Mouse (Mus musculus) adrenal gland, postnatal 36 days (tissue): ENCODE data around the gene Mocs1. TPM values are rescaled to one million over a fixed set of nuclear protein-coding genes. Genes with fewer than 3 reads are reported as not detected.

ENCODE experiments used
- DNase-seq, 2 experiments: peaks; one replicate each; pipeline ENCODE4 v3.0.0; 2021; ENCODE audit warnings: mixed read lengths in 1 of 2
- total RNA-seq, 2 experiments: library from RNA; stranded (reverse); gene quantifications; 2 replicates each; pipeline ENCODE4 v1.2.3; 2021

Gene Mocs1
- total RNA-seq, 2 experiments from 2014 or later, result 34.0 to 49.1 TPM

DNA sequence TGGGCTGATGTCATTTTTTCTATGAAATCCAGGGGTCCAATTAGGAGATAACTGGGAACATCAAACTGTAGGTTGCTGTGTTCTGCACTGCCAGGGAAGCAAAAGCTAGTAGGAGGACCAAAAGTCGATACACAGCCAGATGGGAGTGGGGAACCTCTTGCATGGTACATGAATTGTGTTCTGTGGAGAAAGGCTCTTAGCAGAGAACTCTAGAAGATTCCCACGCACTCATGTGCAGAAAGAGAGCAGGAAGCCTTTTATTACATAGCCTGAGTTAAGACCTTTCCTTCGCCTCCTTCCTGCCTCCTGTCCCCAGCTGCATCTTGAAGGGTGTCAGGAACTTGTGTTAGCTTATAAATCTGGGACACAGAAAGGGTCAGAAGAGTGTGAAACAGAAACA lies 53.7 kb downstream of the Mocs1 start:
- DNase-seq, result no peak

DNA sequence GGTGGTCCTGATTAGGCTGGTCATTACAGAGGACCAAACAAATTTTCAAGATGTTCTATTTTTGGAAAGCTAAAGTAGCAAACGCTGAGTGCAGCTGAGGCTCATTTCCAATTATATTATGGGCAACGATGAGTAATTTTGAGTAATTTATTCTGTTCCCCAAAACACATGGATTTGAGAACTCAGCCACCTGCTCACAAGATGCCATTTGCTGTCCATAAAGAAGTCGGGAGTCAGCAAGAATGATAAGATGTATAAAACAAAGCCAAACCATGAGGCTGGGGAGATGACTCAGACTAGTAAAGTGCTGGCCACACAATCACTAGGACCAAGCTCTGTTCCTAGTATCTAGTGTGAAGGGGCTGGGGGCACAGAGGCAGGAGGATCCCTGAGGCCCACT lies 56.3 kb downstream of the Mocs1 start:
- DNase-seq, result no peak

DNA sequence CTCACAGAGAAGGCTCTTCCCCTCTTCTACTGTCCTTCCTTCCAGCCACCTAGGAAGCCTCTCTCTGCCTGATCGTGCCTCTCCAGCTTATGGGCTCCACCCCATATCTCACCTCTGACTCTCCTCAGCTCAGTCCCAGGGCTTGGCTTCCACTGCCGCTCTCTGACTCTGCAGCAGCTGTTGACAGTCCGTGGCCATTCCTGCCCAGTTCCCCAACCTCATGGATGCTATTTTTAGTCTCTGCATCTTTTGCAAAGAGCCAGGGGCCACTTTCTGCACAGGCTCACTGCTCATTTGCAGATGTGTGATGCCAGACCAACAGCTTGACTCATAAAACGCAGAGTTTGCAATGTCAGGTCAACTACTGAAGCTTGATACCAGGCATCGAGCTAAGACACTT lies 60.9 kb downstream of the Mocs1 start:
- DNase-seq, result no peak

DNA sequence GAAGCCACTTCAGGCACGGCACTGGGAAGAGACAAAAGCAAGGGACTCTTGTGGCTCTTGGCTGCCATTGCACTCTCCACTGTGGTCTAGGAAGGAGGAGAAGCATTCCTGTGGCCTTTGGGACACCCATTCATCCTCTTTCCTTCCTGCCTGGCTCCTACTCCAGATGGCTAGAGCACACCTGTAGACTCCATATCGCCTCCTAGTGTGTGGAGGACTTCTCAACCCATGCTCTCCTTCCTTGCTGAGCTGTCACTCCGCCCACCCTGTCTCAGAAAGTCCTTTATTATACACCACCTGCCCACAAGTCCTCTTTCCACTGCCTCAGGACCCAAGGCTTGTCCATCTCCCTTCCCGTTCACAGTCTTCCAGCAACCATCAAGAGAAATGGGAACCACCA lies 65.1 kb downstream of the Mocs1 start:
- no peak for DNase-seq

DNA sequence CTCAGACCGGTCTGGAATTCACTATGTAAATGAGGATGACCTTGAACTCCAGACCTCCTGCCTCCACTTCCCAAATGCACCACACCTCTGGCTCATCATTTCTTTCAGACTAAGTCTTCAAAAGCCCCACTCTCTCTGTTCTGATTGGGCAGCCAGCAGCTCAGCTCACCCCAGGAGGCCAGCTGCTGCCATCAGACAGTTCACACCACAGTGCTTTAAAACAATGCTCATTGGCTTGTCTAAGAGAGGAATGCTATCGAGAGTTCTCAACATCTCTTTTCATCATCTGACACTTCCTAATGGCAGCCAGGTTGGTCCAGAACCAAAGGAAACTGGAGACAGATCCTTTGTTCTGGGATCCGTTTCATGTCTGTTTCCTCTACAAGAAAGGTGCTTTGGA lies 70.0 kb downstream of the Mocs1 start:
- no peak for DNase-seq

DNA sequence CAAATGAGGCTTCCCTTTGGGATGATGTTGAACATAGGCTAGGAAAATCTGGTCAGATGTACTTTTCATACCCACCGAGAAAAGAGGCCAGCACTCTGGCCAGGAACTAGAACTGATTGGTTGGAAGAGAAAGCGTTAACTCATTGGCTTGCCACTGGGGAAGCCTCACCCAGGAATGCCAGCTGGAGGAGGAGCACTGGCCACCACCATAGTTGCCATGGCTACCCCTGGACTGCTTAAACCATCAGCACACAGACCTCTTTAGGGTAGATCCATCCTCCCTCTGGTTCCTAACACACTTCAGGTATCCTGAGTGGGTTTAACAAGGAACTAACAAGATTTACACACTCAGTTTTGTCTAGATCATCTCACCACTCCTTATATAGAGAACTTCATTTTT lies 71.5 kb downstream of the Mocs1 start:
- DNase-seq, result no peak

DNA sequence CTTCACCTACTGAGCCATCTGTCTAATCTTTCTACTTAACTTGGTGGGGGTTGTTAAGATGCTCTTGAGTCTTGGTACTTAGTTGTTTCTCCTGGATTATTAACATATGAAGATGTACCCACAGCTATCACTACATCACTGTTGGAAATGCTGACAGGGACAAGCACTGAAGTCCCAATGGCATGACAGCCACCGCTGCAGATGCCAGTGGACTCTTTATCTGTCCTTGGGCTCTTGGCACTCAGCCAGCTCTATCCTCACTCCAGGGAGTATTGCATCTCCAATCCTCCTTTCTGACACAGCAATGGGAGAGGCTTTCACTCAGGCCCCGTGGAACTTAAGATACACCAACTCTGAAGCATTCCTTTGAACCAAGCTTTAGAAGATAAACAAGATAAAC lies 72.1 kb downstream of the Mocs1 start:
- DNase-seq, result peak; percentile 77 to 84

DNA sequence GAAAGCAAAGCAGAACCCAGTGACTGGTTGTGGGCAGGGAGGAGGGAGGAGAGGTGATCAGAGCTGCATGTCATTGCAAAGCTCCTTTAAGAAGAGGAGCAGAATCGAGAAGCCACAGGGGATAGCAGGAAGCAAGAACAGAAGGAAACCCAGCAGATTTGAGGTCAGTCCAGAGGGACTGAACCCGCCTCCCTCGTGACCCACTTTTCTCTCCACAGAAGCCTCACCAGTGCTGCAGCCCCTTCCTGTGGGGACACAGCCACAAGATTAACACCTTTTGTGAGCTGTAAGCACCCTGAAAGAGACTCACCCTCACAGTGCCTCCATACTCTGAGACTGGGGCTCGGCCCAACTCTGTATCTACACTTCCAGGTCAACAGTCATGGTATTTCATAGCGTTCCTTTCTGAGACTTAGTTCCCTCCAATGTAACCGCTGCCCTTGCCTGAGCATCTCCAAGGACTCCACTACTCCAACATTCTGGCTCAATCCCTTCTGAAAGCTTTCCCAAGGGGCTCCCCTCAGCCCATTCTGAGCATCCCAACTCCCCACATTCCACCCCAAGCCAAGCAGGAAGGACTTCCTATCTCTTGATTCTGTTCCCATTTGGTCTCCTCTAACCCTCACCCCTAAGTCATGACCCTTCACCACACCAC lies 75.2 kb downstream of the Mocs1 start:
- no peak for DNase-seq

Other genes with a start within 250 kb of the Mocs1 start
- gene Daam2, start 136.0 kb downstream of the Mocs1 start, total RNA-seq, result 10 to 100 TPM; 26.6 to 34.9 TPM
- 1 to 10 TPM in 1 of 2 experiments, under 1 TPM in 1; 0.23 to 1.1 TPM for gene Kif6, start 186.8 kb downstream of the Mocs1 start, total RNA-seq